Mouse (Mus musculus): ENCODE measurements around the gene Tepsin.

The Tepsin gene

GRCm38 (mm10) chr11:120098588-120099511 is at the start of gene Tepsin, which contains the start of gene Ndufaf8:
Gene Tepsin, minus strand, starts transcription at chr11:120098731.
Gene Ndufaf8, plus strand, starts transcription at chr11:120098928.
- DNase-seq (ENCODE audit: low spot score) = peak; percentile 100

GRCm38 (mm10) chr11:120143708-120144497 is 45.4 kb upstream of the Tepsin start:
- DNase-seq (ENCODE audit: low spot score) = no peak

GRCm38 (mm10) chr11:120142601-120143051 is 44.1 kb upstream of the Tepsin start:
- DNase-seq (ENCODE audit: low spot score) = no peak

GRCm38 (mm10) chr11:120140255-120140654 is 41.7 kb upstream of the Tepsin start:
- DNase-seq (ENCODE audit: low spot score) = no peak

GRCm38 (mm10) chr11:120139309-120139731 is 40.8 kb upstream of the Tepsin start:
- DNase-seq (ENCODE audit: low spot score) = no peak

GRCm38 (mm10) chr11:120137625-120138004 is 39.1 kb upstream of the Tepsin start:
- DNase-seq (ENCODE audit: low spot score) = no peak

- no peak for DNase-seq (ENCODE audit: low spot score)
Measured at GRCm38 (mm10) chr11:120136796-120137624, 38.5 kb upstream of the Tepsin start.

- no peak for DNase-seq (ENCODE audit: low spot score)
Measured at GRCm38 (mm10) chr11:120136195-120136594, 37.7 kb upstream of the Tepsin start.

GRCm38 (mm10) chr11:120134847-120135530 is 36.5 kb upstream of the Tepsin start:
- no peak for DNase-seq (ENCODE audit: low spot score)

GRCm38 (mm10) chr11:120134148-120134547 is 35.6 kb upstream of the Tepsin start:
- no peak for DNase-seq (ENCODE audit: low spot score)

GRCm38 (mm10) chr11:120129281-120129680 is 30.8 kb upstream of the Tepsin start:
- DNase-seq (ENCODE audit: low spot score) = no peak

GRCm38 (mm10) chr11:120126845-120127244 is 28.3 kb upstream of the Tepsin start:
- DNase-seq (ENCODE audit: low spot score) = no peak

- no peak for DNase-seq (ENCODE audit: low spot score)
Measured at GRCm38 (mm10) chr11:120122126-120122525, 23.6 kb upstream of the Tepsin start.

- DNase-seq (ENCODE audit: low spot score) = no peak
Measured at GRCm38 (mm10) chr11:120120642-120121420, 22.3 kb upstream of the Tepsin start.

- no peak for DNase-seq (ENCODE audit: low spot score)
Measured at GRCm38 (mm10) chr11:120119936-120120541, 21.5 kb upstream of the Tepsin start.

- no peak for DNase-seq (ENCODE audit: low spot score)
Measured at GRCm38 (mm10) chr11:120119108-120119507, 20.6 kb upstream of the Tepsin start.

GRCm38 (mm10) chr11:120117626-120118025 is 19.1 kb upstream of the Tepsin start:
- no peak for DNase-seq (ENCODE audit: low spot score)

- DNase-seq (ENCODE audit: low spot score) = no peak
Measured at GRCm38 (mm10) chr11:120114488-120115215, 16.1 kb upstream of the Tepsin start.

- DNase-seq (ENCODE audit: low spot score) = no peak
Measured at GRCm38 (mm10) chr11:120112136-120112535, 13.6 kb upstream of the Tepsin start.

Data from spleen, adult 12 weeks (tissue).